Comparison of ENCODE assay signal across 8 mouse cellular contexts in the genomic region with DNA sequence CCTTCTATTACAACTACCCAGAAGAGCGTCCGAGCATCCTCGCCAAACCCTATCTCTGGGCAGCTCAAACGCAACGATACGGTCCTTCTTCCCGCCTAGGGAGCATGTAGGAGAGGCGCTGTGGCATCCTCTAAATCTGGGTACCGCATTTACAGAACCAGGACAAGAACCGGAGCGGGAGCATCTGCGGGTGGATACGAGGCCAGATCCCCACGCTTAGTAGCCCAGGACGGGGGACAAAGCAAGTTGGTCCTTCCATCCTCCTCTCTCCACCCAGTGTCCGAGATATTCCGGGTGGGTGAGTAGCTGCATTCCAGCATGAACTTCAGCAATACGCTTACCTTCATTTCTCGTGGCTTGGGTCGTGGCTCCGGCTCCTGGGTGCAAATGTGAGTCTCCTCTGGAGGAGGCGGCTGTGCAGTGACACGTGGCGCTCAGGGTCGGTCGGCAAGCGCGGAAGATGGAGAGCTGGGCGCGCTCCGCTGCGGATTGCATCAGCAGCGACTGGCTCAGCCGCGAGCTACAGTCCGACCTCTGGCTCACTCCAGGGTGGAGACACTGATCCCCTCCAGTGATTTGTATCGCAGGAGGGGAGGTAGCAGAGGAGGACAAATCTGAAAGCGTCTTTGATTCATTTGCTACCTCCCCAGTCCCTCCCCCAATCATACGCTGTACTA. TPM values are rescaled to one million over a fixed set of nuclear protein-coding genes. Genes with fewer than 3 reads are reported as not detected.
DNase-seq lines count a peak whose midpoint lies in the region; ATAC-seq and TF ChIP-seq lines count a peak whose summit lies in the region.

Gene Bcat1 (minus strand): TSS at position 637 of the 677 bp plus-strand sequence.

- H3K9ac ChIP-seq in heart, embryonic 12.5 days = peak within 1 kb of the TSS; percentile 58

- H3K36me3 ChIP-seq in heart, embryonic 12.5 days = no peaks in the 10 kb centered on the region
- H3K36me3 ChIP-seq in small intestine, adult 2 months (ENCODE audit: control insufficient read depth, insufficient read depth, low read length) = no peaks in the 10 kb centered on the region

- H3K4me2 ChIP-seq in heart, embryonic 12.5 days = peak within 1 kb of the TSS; percentile 98

- no peak for ATAC-seq in heart, embryonic 12.5 days (ENCODE audit: insufficient number of reproducible peaks, low FRiP score)
- ATAC-seq in megakaryocyte, adult 5-6 weeks (ENCODE audit: poor library complexity, severe bottlenecking) = peak; percentile 54

- H3K9me3 ChIP-seq in heart, embryonic 12.5 days (replicated peaks) = no peaks in the 10 kb centered on the region

- intact Hi-C loops in gastrocnemius, postnatal 36 days (cut with DNase I) = no loop called here

- no peak for TF ChIP-seq CTCF in small intestine, adult 2 months (IDR thresholded peaks at IDR 0.05; ENCODE audit: extremely low read depth, insufficient read length, insufficient replicate concordance, low read depth, low read length)

- H3K4me3 ChIP-seq in heart, embryonic 12.5 days = peak within 1 kb of the TSS; percentile 57
- H3K4me3 ChIP-seq in small intestine, adult 2 months (ENCODE audit: low read depth, low read length) = peak within 1 kb of the TSS; percentile 49

- no peak within 1 kb of the TSS for H3K27ac ChIP-seq in heart, embryonic 12.5 days (ENCODE audit: poor library complexity, severe bottlenecking)
- no peak within 1 kb of the TSS for H3K27ac ChIP-seq in small intestine, adult 2 months (ENCODE audit: insufficient read depth, low read depth, low read length)

- peaks cover 35% of the 10 kb centered on the region for H3K27me3 ChIP-seq in heart, embryonic 12.5 days (replicated peaks)
- H3K27me3 ChIP-seq in small intestine, adult 2 months (ENCODE audit: control insufficient read depth, insufficient read depth, low read length) = peaks cover 17% of the 10 kb centered on the region

- DNase-seq in gastrocnemius, postnatal 4 days (ENCODE audit: low spot score in 2 of 2) = peak in 1 of 2 experiments; percentile 44
- no peak for DNase-seq in gastrocnemius, postnatal 36 days
- DNase-seq in CD4-positive, CD25-positive, alpha-beta regulatory T cell, adult 2 months (ENCODE audit: low read depth, low spot score) = peak; percentile 64
- DNase-seq in cerebellum, postnatal 10 days = peak; percentile 65 to 72
- peak; percentile 23 for DNase-seq in kidney, postnatal 14 days

- no peak for TF ChIP-seq POLR2A in small intestine, adult 2 months (IDR thresholded peaks at IDR 0.05; ENCODE audit: low read depth, low read length)

- under 1% methylated on average over 39 of the region's 39 CpGs for WGBS in heart, embryonic 12.5 days
- 3% methylated on average over 39 of the region's 39 CpGs for WGBS in small intestine, adult 2 months

- H3K4me1 ChIP-seq in heart, embryonic 12.5 days (replicated peaks) = peaks cover 11% of the 10 kb centered on the region
- H3K4me1 ChIP-seq in small intestine, adult 2 months (ENCODE audit: control insufficient read depth, insufficient read depth, insufficient read length, low read length) = no peaks in the 10 kb centered on the region

RNA-seq across cellular contexts. Expression of gene Bcat1, which starts in this region (rescaled TPM):
- 10 to 100 TPM; 18.9 to 23.5 TPM for total RNA-seq in gastrocnemius, postnatal 4 days (2021)
- 1 to 10 TPM; 1.1 to 2.9 TPM for total RNA-seq in gastrocnemius, postnatal 36 days (2021)
- 11.1 and 11.2 TPM in 2 replicates for polyA plus RNA-seq in heart, embryonic 12.5 days (2016; fragmentation: Nextera tagmentation; extraction: Ambion mirVana)
- total RNA-seq in megakaryocyte, adult 5-6 weeks (2015) = 0.25 TPM in 1 of 2 replicates, not detected in the other
- 0.24 TPM in 1 of 2 replicates, not detected in the other for total RNA-seq in megakaryocyte, adult 5-6 weeks (2017)
- 0.13 and 0.22 TPM in 2 replicates for polyA plus RNA-seq in small intestine, adult 2 months (2012; rRNA removed)

Comparison
In these comparisons a context has a peak if more than half of its experiments do, and no peak if none do; other contexts are left out.
1. RNA of gene Bcat1 (total RNA-seq): 18.9 to 23.5 TPM in gastrocnemius, postnatal 4 days; 1.1 to 2.9 TPM in gastrocnemius, postnatal 36 days and 0.24 to 0.25 TPM in megakaryocyte, adult 5-6 weeks; every median in the first group is over 4 times any median in the second.
2. Peak in ATAC-seq in megakaryocyte, adult 5-6 weeks; RNA of the gene not detected or under 1 TPM.
3. DNase-seq: peak in CD4-positive, CD25-positive, alpha-beta regulatory T cell, adult 2 months (single experiment), cerebellum, postnatal 10 days (2 of 2) and kidney, postnatal 14 days (single experiment); none in gastrocnemius, postnatal 36 days (0 of 2).